Mouse (Mus musculus): ENCODE measurements around the gene Pgm1. TPM values are rescaled to one million over a fixed set of nuclear protein-coding genes. Genes with fewer than 3 reads are reported as not detected.

Pgm1 gene
- polyA plus RNA-seq, 1 experiment = 6.2 TPM

GRCm38 (mm10) chr4:99944606-99945005, 15.4 kb downstream of the Pgm1 start:
- TF ChIP-seq CTCF (IDR thresholded peaks at IDR 0.05; ENCODE audit: control insufficient read depth, insufficient read depth, insufficient replicate concordance, low read depth, low read length) (no peak), POLR2A (IDR thresholded peaks at IDR 0.05; ENCODE audit: control insufficient read depth, low read depth, low read length) (no peak)
- no peaks in the 10 kb centered on the region for H3K27me3 ChIP-seq (ENCODE audit: control insufficient read depth, insufficient read depth, low read length)

GRCm38 (mm10) chr4:99945011-99945410, 15.8 kb downstream of the Pgm1 start:
- no peak overlapping the region for H3K4me3 ChIP-seq (ENCODE audit: control insufficient read depth, low read depth, low read length)
- TF ChIP-seq POLR2A (IDR thresholded peaks at IDR 0.05; ENCODE audit: control insufficient read depth, low read depth, low read length) = no peak
- TF ChIP-seq CTCF (IDR thresholded peaks at IDR 0.05; ENCODE audit: control insufficient read depth, insufficient read depth, insufficient replicate concordance, low read depth, low read length) = no peak
- H3K27me3 ChIP-seq (ENCODE audit: control insufficient read depth, insufficient read depth, low read length) = no peaks in the 10 kb centered on the region
- no peaks in the 10 kb centered on the region for H3K36me3 ChIP-seq (ENCODE audit: control insufficient read depth, insufficient read depth, low read length)
- no peak overlapping the region for H3K27ac ChIP-seq (ENCODE audit: control insufficient read depth, insufficient read depth, low read depth, low read length)
- no peaks in the 10 kb centered on the region for H3K4me1 ChIP-seq (ENCODE audit: control insufficient read depth, insufficient read depth, low read length)

More at GRCm38 (mm10) chr4:99944606-99945005, 15.4 kb downstream of the Pgm1 start:
- no peak overlapping the region for H3K27ac ChIP-seq (ENCODE audit: control insufficient read depth, insufficient read depth, low read depth, low read length)
- no peaks in the 10 kb centered on the region for H3K36me3 ChIP-seq (ENCODE audit: control insufficient read depth, insufficient read depth, low read length)
- H3K4me1 ChIP-seq (ENCODE audit: control insufficient read depth, insufficient read depth, low read length) = no peaks in the 10 kb centered on the region
- no peak overlapping the region for H3K4me3 ChIP-seq (ENCODE audit: control insufficient read depth, low read depth, low read length)

DNA sequence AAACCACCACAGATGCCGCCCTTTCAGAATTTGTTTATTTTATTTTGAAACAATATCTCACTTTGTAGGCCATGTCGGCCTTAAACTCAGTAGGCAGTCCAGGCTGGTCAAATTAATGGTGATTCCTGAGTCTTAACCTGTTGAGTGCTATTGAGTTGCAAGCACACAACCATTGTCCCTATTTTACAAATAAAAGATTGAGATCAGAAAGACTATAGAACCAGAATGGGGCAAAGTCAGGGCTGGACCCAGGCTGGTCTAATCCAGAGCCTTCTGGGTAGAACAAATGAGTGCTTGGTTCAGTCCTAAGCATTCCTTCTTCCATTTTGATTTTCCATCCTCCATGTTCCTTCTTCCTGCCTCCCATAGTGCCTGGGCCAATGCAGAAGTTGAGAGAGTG, 17.3 kb downstream of the Pgm1 start:
- Histone ChIP-seq H3K27ac (ENCODE audit: control insufficient read depth, insufficient read depth, low read depth, low read length) (no peak overlapping the region), H3K36me3 (ENCODE audit: control insufficient read depth, insufficient read depth, low read length) (no peaks in the 10 kb centered on the region), H3K4me3 (ENCODE audit: control insufficient read depth, low read depth, low read length) (no peak overlapping the region), H3K27me3 (ENCODE audit: control insufficient read depth, insufficient read depth, low read length) (no peaks in the 10 kb centered on the region), H3K4me1 (ENCODE audit: control insufficient read depth, insufficient read depth, low read length) (no peaks in the 10 kb centered on the region)
- no peak for TF ChIP-seq CTCF (IDR thresholded peaks at IDR 0.05; ENCODE audit: control insufficient read depth, insufficient read depth, insufficient replicate concordance, low read depth, low read length)

GRCm38 (mm10) chr4:99947192-99947591, 18.0 kb downstream of the Pgm1 start:
- H3K4me3 ChIP-seq (ENCODE audit: control insufficient read depth, low read depth, low read length) = no peak overlapping the region
- H3K4me1 ChIP-seq (ENCODE audit: control insufficient read depth, insufficient read depth, low read length) = no peaks in the 10 kb centered on the region
- no peaks in the 10 kb centered on the region for H3K27me3 ChIP-seq (ENCODE audit: control insufficient read depth, insufficient read depth, low read length)
- no peak for TF ChIP-seq CTCF (IDR thresholded peaks at IDR 0.05; ENCODE audit: control insufficient read depth, insufficient read depth, insufficient replicate concordance, low read depth, low read length)
- no peaks in the 10 kb centered on the region for H3K36me3 ChIP-seq (ENCODE audit: control insufficient read depth, insufficient read depth, low read length)
- no peak overlapping the region for H3K27ac ChIP-seq (ENCODE audit: control insufficient read depth, insufficient read depth, low read depth, low read length)

DNA sequence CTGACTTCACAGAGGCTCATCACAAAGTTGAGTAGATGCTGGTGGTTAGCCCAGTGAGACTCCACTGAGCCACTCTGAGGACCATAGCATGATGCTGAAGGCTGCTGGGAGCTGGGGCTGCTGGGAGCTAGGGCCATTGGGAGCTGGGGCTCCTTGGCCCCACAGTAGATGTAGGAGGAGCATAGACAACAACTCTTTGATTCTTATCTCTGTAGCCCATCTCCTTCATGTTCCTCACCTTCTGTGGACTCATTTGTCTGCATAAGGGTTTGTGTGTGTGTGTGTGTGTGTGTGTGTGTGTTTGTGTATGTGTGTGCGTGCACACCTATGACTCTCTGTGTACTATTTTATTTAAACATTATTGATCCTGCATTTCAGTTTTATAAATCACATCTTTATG, 18.7 kb downstream of the Pgm1 start:
- no peak for TF ChIP-seq POLR2A (IDR thresholded peaks at IDR 0.05; ENCODE audit: control insufficient read depth, low read depth, low read length)
- TF ChIP-seq CTCF (IDR thresholded peaks at IDR 0.05; ENCODE audit: control insufficient read depth, insufficient read depth, insufficient replicate concordance, low read depth, low read length) = no peak
- H3K27ac ChIP-seq (ENCODE audit: control insufficient read depth, insufficient read depth, low read depth, low read length) = no peak overlapping the region
- H3K4me1 ChIP-seq (ENCODE audit: control insufficient read depth, insufficient read depth, low read length) = no peaks in the 10 kb centered on the region
- H3K36me3 ChIP-seq (ENCODE audit: control insufficient read depth, insufficient read depth, low read length) = no peaks in the 10 kb centered on the region
- no peak overlapping the region for H3K4me3 ChIP-seq (ENCODE audit: control insufficient read depth, low read depth, low read length)
- no peaks in the 10 kb centered on the region for H3K27me3 ChIP-seq (ENCODE audit: control insufficient read depth, insufficient read depth, low read length)

DNA sequence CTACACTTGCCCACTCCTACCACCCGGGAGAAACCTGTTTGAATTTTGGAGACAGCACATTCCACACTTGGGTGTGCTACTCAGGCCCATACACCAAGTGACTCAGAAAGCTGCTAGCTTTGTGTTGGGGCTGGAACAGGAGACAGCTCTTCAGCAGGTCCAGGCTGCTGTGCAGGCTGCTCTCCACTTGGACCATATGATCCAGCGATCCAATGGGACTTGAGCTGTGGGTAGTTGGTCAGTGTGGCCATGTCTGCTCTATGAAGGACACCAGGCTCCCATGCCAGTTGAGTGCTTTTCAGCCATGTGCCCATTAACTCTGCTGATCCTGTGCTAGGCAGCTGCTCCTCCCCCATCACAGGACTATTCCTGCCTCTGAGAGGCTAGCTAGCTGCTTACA, 24.7 kb downstream of the Pgm1 start:
- no peak for TF ChIP-seq POLR2A (IDR thresholded peaks at IDR 0.05; ENCODE audit: control insufficient read depth, low read depth, low read length)
- TF ChIP-seq CTCF (IDR thresholded peaks at IDR 0.05; ENCODE audit: control insufficient read depth, insufficient read depth, insufficient replicate concordance, low read depth, low read length) = no peak
- Histone ChIP-seq H3K36me3 (ENCODE audit: control insufficient read depth, insufficient read depth, low read length) (no peaks in the 10 kb centered on the region), H3K4me1 (ENCODE audit: control insufficient read depth, insufficient read depth, low read length) (no peaks in the 10 kb centered on the region), H3K27me3 (ENCODE audit: control insufficient read depth, insufficient read depth, low read length) (no peaks in the 10 kb centered on the region), H3K4me3 (ENCODE audit: control insufficient read depth, low read depth, low read length) (no peak overlapping the region), H3K27ac (ENCODE audit: control insufficient read depth, insufficient read depth, low read depth, low read length) (no peak overlapping the region)

GRCm38 (mm10) chr4:99955396-99955795, 26.2 kb downstream of the Pgm1 start:
- no peaks in the 10 kb centered on the region for H3K27me3 ChIP-seq (ENCODE audit: control insufficient read depth, insufficient read depth, low read length)
- H3K27ac ChIP-seq (ENCODE audit: control insufficient read depth, insufficient read depth, low read depth, low read length) = no peak overlapping the region
- no peaks in the 10 kb centered on the region for H3K4me1 ChIP-seq (ENCODE audit: control insufficient read depth, insufficient read depth, low read length)
- H3K36me3 ChIP-seq (ENCODE audit: control insufficient read depth, insufficient read depth, low read length) = no peaks in the 10 kb centered on the region
- H3K4me3 ChIP-seq (ENCODE audit: control insufficient read depth, low read depth, low read length) = no peak overlapping the region
- TF ChIP-seq POLR2A (IDR thresholded peaks at IDR 0.05; ENCODE audit: control insufficient read depth, low read depth, low read length) (no peak), CTCF (IDR thresholded peaks at IDR 0.05; ENCODE audit: control insufficient read depth, insufficient read depth, insufficient replicate concordance, low read depth, low read length) (no peak)

GRCm38 (mm10) chr4:99957186-99957585, 28.0 kb downstream of the Pgm1 start:
- Histone ChIP-seq H3K36me3 (ENCODE audit: control insufficient read depth, insufficient read depth, low read length) (no peaks in the 10 kb centered on the region), H3K27ac (ENCODE audit: control insufficient read depth, insufficient read depth, low read depth, low read length) (no peak overlapping the region), H3K27me3 (ENCODE audit: control insufficient read depth, insufficient read depth, low read length) (no peaks in the 10 kb centered on the region), H3K4me1 (ENCODE audit: control insufficient read depth, insufficient read depth, low read length) (no peaks in the 10 kb centered on the region), H3K4me3 (ENCODE audit: control insufficient read depth, low read depth, low read length) (no peak overlapping the region)
- no peak for TF ChIP-seq CTCF (IDR thresholded peaks at IDR 0.05; ENCODE audit: control insufficient read depth, insufficient read depth, insufficient replicate concordance, low read depth, low read length)
- no peak for TF ChIP-seq POLR2A (IDR thresholded peaks at IDR 0.05; ENCODE audit: control insufficient read depth, low read depth, low read length)
